Mouse (Mus musculus) NIH3T3 (cell line): ENCODE results near the gene Fignl1.

ENCODE experiments used
- DNase-seq: peaks from one replicate; pipeline ENCODE4 v3.0.0-alpha.2; 2012; ENCODE audit warnings: low read depth

The Fignl1 gene

DNA sequence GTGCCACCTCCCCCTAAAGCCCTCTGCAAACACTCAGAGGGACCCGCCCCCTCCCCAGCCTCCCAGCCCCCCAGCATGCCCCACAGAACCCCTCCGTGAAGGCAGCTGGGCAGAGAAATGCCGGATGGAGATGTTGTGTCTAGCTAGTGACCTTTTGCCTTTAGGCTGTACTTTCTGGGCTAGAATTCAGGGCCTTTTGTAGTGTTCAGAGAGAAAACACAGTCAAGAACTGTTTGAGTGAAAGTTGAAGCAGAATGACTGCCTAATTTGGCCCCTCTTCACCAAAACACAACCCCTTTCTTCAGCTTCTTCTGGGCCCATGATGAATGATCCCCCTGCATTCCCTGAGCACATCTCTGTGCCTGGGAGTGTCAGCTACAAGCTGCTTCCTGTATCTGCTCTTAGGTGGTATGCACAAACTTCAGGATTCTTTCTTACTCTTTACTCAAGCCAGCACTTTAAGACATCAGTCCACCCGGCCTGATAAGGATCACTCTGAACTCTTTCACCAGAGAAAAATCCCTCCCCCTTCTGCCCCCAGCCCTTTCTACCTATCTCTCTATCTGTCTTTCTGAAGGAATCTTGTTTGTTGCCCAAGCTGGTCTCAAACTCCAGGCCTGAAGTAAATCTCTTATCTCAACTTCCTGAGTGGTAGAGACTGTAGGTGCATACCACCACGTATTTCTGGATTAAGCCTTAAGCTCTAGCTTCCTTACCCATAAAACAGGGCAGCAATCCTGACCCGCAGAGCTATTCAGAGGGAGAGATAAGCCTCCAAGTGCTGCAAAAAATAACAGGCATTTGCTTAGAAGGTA lies 23.4 kb upstream of the Fignl1 start:
- DNase-seq = no peak

DNA sequence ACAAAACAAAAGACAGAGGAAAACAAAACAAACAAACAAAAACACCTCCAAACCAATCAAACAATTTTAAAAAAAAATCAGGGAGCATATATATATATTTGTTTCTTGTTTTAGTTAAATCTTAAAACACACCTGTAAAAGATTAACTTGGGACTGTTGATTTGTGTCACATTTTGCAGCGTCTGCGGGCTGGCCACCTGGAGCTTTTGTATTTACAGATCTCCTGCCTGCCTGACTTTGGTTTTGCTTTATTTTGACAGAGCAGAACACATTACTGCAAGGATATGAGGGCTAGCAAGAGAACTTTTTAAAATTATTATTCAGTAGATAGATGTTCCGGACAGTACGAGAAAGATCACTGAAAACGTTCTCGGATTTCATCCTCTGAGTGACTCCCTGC lies 22.8 kb upstream of the Fignl1 start:
- no peak for DNase-seq

DNA sequence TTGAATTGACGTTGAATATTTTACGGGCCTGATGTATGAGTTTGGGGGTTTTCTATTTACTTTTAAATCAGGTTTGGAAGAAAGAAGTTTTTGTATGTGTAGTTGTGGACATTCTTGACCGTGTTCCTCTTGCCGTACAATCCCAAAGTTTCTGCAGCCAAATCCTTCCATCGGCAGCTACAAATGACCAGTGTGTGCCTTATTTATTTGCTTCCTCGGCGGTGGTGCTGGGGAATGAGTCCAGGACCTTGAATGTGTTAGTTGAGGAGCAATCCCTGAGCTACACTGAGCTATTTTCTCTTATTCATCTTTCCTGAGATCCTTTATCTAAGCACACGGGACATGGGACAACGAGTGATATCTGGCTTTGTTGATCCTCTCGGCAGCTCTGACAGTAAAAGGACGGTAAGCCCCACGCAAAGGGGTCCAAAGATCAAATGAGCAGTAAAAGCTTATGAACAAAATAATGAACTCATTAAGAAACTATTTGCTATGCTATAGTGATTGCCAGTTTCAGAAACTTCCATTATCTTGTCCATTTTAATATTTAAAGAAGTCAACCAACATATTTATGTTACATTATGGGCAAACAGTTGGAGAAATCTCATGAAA lies 22.2 kb upstream of the Fignl1 start:
- DNase-seq = no peak

DNA sequence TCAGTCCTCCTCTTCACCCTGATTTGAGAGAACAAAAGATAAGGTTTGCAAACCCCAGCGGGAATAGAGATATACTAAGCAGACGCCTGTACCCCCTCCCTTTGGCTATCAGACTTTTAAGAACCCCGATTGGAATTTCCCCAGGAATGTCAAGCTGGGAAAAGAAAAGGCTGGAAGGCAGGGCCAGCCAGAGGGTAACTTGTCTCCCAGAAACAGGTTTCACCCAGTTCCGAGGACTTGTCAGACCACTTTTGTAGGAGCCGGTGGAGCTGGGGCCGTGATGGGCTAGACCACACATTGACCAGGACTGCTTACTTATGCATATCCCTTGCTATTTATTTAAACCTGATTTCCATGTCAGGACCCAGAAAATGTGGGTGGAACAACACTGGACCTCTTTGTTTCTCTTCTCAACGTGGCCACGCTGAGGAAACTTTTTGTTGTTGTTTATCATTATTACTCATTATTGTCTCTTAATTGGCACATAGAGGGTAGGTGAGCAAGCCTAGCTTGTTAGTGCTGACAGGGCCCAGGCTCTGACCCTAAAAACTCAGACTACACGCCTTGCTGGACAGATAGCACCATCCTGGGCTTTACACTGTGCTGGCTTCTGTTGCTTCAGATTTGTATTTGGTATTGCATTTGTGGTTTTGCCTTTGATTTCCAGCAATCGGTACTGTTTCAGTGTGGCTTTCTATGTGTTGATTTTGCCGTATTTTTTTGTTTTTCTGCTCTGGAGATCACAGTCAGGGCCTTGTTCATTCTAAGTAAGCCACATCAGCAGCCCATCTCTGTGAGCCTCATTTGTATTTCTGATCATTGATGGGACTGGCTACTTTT lies 20.6 kb upstream of the Fignl1 start:
- no peak for DNase-seq

DNA sequence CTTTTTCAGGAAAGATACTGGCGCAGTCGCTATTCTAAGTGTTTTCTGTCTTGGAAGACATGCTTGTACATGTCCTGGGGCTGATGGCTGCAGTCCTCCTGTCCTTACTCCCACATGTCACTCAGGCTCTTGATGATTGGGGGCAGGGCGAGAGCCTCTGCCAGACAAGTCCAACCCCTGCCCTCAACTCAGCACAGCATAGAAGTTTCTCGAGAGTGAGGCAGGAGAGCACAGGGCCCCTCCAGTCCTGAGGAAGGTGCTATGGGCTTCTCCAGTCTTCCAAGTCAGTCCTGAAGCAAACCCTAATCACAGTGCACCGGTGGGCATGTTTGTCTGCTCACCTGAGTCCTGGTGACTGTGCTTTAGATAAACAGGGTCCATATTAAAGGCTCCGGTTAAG lies 20.0 kb upstream of the Fignl1 start:
- DNase-seq = no peak

DNA sequence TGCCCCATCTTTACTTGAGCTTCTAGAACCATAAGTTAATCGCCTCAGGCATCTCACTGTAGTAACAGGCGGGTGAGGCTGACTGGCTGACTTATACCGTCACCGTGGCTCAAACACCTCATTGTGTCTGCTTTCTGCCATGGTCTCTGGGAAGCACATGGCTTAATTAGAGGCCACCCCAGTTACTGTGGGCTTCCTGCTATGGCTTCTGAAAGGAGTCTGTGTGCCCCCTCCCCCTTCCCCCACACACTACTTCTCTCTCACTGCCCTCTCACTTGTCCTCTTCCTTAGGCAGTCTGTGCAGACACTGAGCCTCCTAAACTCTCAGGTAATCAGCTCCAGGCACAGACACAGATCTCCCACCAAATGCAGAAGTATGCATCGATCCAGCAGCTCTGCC lies 19.5 kb upstream of the Fignl1 start:
- no peak for DNase-seq

DNA sequence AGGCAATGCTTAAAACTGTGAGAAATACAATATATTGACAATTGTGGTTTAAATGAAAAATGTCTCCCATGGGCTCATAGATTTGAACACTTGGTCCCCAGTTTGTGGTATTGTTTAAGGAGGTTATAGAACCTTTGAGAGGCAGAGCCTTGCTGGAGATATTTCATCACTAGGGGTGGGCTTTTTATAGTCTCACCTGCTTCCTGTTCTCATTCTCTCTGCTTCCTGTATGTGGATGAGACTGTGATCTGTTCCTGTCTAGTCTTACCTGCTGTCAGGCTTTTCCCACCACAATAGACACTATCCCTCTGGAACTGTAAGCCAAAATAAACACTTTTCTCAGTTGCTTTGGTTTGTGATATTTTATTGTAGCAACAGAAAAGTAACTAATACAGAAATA lies 17.7 kb upstream of the Fignl1 start:
- no peak for DNase-seq

DNA sequence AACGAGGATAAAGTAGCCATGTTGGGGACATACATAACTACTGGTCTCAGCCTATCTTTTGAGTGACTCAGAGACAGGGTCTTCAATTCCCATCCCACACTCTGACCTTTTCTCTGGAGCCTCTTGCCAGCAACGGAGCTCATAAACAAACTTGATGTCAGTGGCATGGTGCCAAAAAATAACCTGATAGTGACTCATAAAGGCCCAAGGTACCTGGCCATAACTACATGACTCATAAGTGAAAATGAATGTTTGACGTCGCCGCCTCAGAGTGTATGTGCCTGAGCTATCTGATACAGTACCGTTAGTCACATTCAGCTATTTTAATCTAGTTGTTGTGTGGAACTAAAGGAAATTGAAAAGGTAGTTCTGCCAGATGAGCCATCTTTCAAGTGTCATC lies 16.9 kb upstream of the Fignl1 start:
- DNase-seq = peak; percentile 64

DNA sequence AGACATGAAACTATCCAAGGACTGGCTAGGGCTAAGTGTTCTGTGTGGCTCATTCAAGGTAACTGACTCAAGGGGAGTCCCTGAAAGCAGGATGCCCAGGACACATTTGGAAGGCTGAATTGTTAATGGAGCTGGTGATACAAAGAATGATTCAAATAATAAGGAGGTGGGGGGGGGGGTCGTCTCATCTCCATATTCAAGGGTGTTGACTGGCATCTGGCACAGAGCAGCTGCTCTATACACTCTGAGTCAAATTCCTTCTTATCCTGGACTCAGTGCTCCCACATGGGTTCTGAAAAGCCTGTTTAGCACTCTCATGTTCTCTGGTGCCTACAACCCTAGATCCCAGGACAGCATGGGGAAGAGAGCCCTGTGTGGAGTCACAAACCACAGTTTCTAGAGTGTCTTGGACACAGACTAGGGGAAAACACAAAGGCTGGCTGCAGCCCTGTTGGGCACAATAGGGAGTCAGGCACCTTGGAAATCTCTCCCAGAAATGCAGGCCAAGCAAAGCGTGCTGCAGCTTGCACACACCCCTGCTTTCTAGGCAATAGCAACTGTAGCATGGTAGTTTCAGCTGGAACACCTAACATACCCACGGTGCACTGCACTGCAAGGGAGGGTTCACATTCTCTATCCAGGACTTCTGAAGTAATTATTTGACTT lies 16.3 kb upstream of the Fignl1 start:
- DNase-seq = no peak

DNA sequence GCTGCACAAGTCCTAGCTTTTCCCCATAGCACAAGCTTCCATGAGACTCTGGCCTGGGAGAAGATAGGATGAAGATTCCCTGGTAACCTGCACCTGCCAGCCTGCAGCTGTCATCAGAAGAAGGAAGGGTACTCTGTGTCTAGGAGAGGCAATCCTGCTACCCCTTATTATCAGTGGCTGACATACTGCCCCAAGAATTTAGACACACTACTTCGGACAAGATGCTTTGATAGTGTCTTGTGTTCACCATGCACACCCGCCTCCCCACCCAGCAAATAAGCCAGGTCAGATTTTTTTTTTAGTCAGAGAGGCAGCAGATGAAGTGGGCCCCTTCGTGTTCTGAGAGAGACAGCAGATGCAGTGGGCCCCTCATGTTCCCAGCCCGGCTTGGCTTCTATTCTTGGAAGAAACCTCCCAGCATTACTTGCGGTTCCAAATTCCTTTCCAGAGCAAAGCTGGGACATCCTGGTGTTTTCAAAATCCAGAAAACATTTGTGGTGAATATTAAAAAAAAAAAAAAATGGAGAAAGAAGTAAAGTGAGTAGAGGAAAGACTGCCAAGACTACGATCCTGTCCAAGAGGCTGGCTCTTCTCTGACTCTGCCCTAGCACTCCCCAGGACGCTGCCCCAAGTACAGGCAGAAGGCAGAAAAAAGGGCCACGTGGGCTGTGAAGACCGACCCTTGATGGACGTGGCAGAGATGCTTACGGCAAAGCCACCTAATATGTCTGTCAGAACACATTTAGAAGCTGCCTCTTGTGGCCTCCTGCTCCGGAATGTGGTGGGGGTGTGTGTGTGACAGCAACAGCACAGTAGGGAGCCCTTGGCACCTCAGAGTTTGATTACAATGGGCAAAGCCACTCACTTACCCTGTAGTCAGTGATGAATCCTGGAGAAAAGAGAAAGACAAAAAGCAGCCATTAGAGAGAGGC lies 15.5 kb upstream of the Fignl1 start:
- peak; percentile 50 for DNase-seq

DNA sequence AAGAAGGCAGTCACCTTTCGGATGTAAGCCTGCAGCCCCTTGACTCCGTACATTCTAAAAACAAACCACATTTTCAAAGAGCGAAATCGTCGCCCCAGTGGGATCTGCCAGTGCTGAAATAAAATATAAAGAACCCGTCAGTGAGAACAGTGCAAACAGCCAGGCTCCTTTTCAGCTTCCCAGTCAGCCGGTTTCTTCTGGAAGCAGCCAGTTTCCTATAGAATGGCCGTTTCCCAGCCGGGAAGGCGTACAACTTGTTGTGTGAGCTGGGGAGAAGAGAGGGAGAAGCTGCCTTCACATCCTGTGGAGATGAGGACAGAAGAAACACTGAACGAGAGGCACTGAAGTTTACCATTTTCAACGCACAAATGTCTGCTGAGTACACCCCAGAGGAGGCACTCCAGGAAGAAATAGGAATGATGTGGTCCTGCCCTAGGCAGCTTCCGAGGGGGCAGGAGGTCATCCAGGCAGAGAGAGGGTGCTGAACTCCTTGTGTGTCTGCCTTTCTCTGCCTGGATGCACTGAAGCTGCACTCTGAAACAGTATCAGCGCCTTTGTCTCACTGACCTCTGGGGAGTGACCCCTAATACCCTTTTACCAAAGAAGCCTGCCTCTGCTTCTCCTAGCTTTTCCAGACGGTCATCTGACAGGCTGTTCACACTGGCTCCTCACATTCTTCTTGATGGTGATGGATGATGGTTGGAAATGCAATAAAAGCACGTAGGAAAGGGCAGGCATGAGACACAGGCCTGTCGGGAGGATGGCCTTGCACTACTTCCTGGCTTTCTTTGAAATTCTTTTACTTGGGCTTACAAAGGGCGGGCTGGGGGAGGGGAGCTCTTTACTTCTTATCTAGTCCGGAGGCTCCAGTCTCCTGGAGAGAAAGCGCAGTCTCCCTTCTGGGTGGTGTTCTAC lies 13.7 kb upstream of the Fignl1 start:
- no peak for DNase-seq

DNA sequence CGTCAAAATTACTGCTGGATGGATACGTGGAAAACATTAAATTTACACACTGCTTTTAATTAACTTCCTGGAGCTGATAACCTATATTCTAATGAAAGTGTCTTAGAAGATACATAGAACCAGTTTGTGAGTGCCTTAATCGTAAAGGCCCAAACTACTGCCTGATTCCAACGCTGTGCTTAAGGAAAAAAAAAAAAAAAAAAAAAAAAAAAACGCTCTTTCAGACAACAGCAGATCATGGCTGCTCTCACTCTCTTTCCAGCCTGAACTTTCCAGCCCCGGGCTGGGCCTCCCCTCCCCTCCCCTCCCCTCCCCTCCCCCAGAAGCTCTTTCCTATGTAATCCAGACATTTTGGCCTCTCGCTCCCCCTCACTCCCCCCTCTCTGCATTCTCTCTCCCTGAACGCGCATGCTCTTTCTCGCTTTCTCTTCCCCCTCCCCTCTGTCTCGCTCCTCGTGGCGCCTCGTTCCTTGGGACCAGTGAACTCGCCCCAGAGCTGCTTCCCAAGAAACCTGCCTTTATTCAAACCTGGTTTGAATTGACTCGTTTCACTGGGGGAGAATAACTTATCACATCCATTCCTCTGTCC lies 12.7 kb upstream of the Fignl1 start:
- no peak for DNase-seq

DNA sequence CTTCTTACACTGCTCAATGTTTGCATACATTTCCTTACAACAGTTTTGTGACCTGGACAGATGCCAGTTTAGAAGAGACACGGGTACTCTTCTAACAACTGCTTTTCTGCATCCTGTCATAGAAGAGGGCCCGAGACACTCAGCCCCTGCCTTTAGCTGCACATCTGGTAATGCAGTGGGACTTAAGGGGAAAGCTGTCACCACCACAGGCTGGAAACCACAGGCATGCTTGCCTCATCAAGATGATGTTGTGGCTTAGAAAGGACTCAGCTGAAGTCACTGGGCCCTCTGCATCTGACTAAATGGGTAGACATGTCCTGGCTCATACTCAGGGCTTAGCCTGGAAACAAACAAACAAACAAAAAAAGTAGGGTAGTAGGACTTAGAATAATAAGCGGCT lies 12.0 kb upstream of the Fignl1 start:
- DNase-seq = no peak

DNA sequence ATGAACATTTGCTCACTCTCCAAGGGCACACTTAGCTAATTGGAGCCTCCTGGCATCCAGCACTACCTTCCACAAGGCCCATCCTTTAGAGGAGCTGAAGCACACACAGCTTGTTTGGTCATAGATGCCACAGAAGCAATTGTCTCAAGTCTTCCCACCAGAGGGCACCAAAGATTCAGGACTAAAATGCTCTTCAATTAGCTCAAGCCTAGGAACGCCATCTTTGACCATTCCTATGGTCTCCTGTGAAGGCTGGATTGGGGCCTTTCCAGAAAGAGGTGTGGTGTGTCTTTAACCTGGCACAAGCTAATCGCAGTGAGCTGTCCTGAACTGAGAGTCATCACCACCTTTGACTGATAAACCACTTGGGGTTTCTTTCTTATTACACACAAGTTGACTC lies 11.5 kb upstream of the Fignl1 start:
- peak; percentile 99 for DNase-seq

DNA sequence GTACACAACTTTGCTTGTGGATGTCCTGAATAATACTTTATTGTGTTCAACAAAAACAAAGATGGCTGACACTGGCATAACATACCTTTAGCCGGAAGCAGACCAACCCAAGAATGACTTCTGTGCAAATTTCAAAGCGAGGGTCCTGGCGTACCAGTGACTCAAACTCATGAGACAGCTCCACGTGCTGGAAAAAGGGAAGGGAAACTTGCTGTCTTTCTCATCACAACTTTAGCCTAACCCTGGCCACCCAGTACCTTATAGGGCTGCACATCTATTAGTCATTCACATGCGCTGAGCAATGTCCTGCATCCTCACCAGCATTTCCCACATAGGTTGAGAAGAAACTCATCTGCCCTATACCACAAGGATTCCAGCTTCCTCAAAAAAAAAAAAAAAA lies 10.4 kb upstream of the Fignl1 start:
- no peak for DNase-seq

DNA sequence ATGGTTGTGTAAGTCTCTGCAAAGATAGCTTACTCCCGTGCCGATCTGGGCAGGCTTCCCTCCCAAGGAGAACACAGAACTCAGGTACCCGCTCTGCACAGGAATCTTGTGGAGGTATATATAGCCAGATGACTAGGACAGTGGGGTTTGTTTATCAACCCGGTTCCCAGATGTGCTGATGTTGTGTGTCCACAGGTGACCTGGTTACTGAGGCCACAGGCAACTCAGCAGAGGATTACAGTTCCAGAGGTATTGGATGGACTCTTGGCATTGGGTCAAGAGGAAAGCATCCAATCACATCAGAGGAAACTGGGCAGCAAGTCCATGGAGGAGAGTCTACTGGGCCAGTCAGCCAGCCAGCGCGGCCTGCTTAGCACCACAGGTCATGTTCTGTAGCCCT lies 10.0 kb upstream of the Fignl1 start:
- DNase-seq = peak; percentile 42

DNA sequence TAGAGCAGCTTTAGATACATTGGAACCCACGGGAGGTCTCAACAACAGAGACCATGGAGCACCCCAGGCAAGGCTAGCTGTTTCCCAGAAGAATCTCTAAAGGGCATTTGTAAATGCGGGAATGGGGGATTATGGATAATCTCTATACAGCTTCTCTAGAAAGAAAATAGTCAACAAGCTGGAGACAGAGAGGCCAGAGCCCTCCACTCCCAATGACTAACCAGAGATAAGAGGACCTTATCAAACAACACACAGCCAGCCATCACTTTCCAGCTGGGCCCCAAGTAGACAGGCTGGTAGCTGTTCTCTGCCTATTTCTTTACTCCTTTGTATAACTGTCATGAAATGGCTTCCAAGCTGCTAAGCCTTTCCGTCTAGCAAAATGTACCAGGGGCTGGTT lies 7.0 kb upstream of the Fignl1 start:
- DNase-seq = no peak

DNA sequence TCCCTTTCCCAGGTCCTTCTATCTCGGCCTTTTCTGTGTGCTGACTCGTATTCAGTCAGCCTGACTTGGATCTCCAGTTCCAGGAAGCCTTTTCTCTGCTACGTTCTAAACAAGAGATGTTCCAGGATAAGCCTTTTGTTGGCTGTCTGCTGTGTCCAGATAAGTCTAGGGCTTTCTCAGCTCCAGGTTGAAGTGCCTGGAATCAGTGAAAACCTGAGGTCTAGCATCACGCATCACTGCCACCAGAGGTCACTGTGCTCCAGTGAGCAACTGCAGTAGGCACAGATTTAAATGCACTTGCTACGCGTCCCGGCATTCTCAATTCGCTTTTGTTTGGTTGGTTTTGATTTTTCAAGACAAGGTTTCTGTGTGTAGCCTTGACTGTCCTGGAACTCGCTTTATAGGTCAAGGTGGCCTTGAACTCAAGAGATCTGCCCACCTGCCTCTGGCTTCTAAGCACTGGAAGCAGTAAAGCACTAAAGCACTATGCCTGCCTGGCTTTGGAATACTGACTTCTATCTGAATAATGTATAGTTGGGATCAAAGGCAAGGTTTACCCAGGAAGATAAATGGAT lies 3.2 kb upstream of the Fignl1 start:
- DNase-seq = peak; percentile 91

DNA sequence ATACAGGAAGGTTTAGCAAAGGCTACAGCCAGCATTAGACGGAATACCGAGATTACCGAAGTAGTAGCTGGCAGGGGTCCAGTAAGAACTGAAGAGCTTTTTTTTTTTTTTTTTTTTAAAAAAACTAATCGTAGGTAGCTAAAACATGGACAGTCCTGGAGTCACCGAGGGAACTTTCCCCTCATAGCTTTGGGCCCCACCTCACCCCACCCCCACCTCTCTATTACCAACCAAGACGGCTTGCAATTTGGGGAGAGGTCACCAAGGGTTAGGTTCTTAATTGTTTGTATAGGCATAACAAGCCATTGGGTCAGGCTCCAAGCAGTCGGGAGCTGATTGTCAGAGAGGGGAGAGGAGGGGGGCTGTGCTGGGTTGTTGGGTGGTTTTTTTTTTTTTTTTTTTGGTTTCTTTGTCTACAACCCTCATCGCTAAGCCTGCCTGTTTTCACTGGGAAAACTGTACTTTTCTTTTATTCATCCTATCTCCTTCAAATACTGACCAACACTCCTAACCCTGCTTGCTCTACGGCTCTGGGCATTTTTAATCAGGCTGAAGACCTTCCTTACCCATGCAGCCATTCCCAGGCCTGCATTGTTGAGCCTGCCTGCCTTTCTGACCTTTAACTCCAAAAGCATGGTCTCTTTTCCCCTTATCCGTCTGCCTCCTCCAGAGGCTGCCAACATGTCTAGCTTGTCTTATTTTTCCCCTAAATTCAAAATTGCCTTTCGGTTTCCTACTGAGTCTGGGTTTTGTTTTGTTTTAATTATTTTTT lies 828 bp upstream of the Fignl1 start:
- no peak for DNase-seq
